Mouse (Mus musculus): ENCODE results near the gene S1pr4. TPM values are rescaled to one million over a fixed set of nuclear protein-coding genes. Genes with fewer than 3 reads are reported as not detected.

S1pr4 gene
- 2.8 and 4.1 TPM in 2 replicates for polyA plus RNA-seq (2015; fragmentation: Nextera tagmentation; extraction: Ambion mirVana)

DNA sequence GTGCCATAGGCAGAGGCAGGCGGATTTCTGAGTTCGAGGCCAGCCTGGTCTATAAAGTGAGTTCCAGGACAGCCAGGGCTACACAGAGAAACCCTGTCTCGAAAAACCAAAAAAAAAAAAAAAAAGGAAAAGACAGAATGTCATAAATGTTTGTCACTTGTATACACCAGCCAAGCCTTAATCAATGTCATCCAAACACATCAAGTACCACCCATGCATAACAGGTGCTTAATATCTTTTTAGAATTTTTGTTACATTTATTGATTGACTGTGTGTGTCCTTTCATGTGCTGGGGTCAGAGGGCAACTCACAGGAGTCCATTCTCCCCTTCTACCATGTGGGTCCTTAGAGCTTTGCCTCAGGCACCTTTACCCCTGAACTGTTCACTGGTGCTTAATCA, at the start of gene S1pr4:
Gene S1pr4, minus strand, starts transcription at position 101 of the 400 bp plus-strand sequence.
- 82% methylated on average over 3 of the region's 3 CpGs for WGBS
- peak within 1 kb of the TSS; percentile 33 for H3K4me2 ChIP-seq (ENCODE audit: low read depth, low read length)
- no peak for ATAC-seq (ENCODE audit: low read depth)
- peaks cover 4% of the 10 kb centered on the region for H3K4me1 ChIP-seq (replicated peaks; ENCODE audit: control insufficient read depth, insufficient read depth, low read length)
- H3K9me3 ChIP-seq (ENCODE audit: control insufficient read depth, low read length) = no peaks in the 10 kb centered on the region
- no peak within 1 kb of the TSS for H3K27ac ChIP-seq (ENCODE audit: low read length)
- H3K4me3 ChIP-seq (ENCODE audit: low read length) = peak within 1 kb of the TSS; percentile 11; the same call in 1 of the 2 replicates
- no peak within 1 kb of the TSS for H3K9ac ChIP-seq (ENCODE audit: low read length)
- H3K36me3 ChIP-seq (ENCODE audit: control insufficient read depth, insufficient read depth, low read length) = no peaks in the 10 kb centered on the region
- no peaks in the 10 kb centered on the region; the same call in 1 of the 2 replicates for H3K27me3 ChIP-seq (ENCODE audit: control insufficient read depth, insufficient read depth, low read depth, low read length)

GRCm38 (mm10) chr10:81548944-81549343, 49.0 kb upstream of the S1pr4 start:
- peaks cover 5% of the 10 kb centered on the region for H3K4me1 ChIP-seq (replicated peaks; ENCODE audit: control insufficient read depth, insufficient read depth, low read length)
- 0 out of 2 replicates have a peak, but pooled peaks cover 2% of the 10 kb centered on the region for H3K9me3 ChIP-seq (ENCODE audit: control insufficient read depth, low read length)
- H3K27me3 ChIP-seq (ENCODE audit: control insufficient read depth, insufficient read depth, low read depth, low read length) = no peaks in the 10 kb centered on the region
- no peaks in the 10 kb centered on the region for H3K36me3 ChIP-seq (ENCODE audit: control insufficient read depth, insufficient read depth, low read length)
- no peak overlapping the region for H3K4me2 ChIP-seq (ENCODE audit: low read depth, low read length)
- H3K27ac ChIP-seq (ENCODE audit: low read length) = no peak overlapping the region
- 46% methylated on average over 5 of the region's 5 CpGs for WGBS
- no peak overlapping the region for H3K9ac ChIP-seq (ENCODE audit: low read length)
- no peak for ATAC-seq (ENCODE audit: low read depth)
- no peak overlapping the region for H3K4me3 ChIP-seq (ENCODE audit: low read length)

GRCm38 (mm10) chr10:81546788-81547571, 47.0 kb upstream of the S1pr4 start:
- ATAC-seq (ENCODE audit: low read depth) = no peak
- Histone ChIP-seq H3K4me1 (replicated peaks; ENCODE audit: control insufficient read depth, insufficient read depth, low read length) (peaks cover 24% of the 10 kb centered on the region), H3K9me3 (ENCODE audit: control insufficient read depth, low read length) (no peaks in the 10 kb centered on the region), H3K36me3 (ENCODE audit: control insufficient read depth, insufficient read depth, low read length) (no peaks in the 10 kb centered on the region), H3K4me3 (ENCODE audit: low read length) (no peak overlapping the region), H3K27ac (ENCODE audit: low read length) (no peak overlapping the region), H3K9ac (ENCODE audit: low read length) (no peak overlapping the region), H3K27me3 (ENCODE audit: control insufficient read depth, insufficient read depth, low read depth, low read length) (no peaks in the 10 kb centered on the region), H3K4me2 (ENCODE audit: low read depth, low read length) (no peak overlapping the region)
- 87% methylated on average over 13 of the region's 13 CpGs for WGBS

DNA sequence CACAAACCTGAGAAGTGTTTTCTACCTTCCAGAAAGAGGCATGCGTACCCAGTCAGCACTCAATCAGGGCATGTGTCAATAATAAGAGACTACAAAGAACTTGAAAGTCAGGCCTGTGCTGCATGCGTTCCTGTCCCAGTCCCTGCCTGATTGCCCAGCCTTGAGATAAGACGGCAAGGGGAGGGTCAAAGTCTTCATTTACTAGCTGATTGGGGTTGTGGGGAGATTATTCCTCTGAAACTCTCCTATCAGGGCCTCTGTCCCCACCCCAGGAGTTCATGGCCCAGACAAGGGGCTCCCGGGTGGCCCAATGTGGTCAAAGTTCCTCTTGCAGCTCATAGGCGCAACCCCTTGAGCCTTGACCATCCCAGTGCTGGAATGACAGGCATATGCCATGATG, 46.4 kb upstream of the S1pr4 start:
- H3K9me3 ChIP-seq (ENCODE audit: control insufficient read depth, low read length) = no peaks in the 10 kb centered on the region
- peak overlapping the region; percentile 42 for H3K9ac ChIP-seq (ENCODE audit: low read length)
- WGBS = 50% methylated on average over 5 of the region's 5 CpGs
- no peak overlapping the region for H3K4me2 ChIP-seq (ENCODE audit: low read depth, low read length)
- ATAC-seq (ENCODE audit: low read depth) = no peak
- peaks cover 30% of the 10 kb centered on the region for H3K4me1 ChIP-seq (replicated peaks; ENCODE audit: control insufficient read depth, insufficient read depth, low read length)
- H3K4me3 ChIP-seq (ENCODE audit: low read length) = no peak overlapping the region
- H3K36me3 ChIP-seq (ENCODE audit: control insufficient read depth, insufficient read depth, low read length) = no peaks in the 10 kb centered on the region
- peak overlapping the region; percentile 45 for H3K27ac ChIP-seq (ENCODE audit: low read length)
- H3K27me3 ChIP-seq (ENCODE audit: control insufficient read depth, insufficient read depth, low read depth, low read length) = no peaks in the 10 kb centered on the region

GRCm38 (mm10) chr10:81545161-81545747, 45.3 kb upstream of the S1pr4 start, which contains the start of gene Gna11:
Gene Gna11 (minus strand): TSS chr10:81545190.
- Histone ChIP-seq H3K9ac (ENCODE audit: low read length) (peak within 1 kb of the TSS; percentile 93), H3K4me3 (ENCODE audit: low read length) (peak within 1 kb of the TSS; percentile 93), H3K27me3 (ENCODE audit: control insufficient read depth, insufficient read depth, low read depth, low read length) (no peaks in the 10 kb centered on the region), H3K4me1 (replicated peaks; ENCODE audit: control insufficient read depth, insufficient read depth, low read length) (peaks cover 31% of the 10 kb centered on the region), H3K36me3 (ENCODE audit: control insufficient read depth, insufficient read depth, low read length) (no peaks in the 10 kb centered on the region), H3K4me2 (ENCODE audit: low read depth, low read length) (peak within 1 kb of the TSS; percentile 96), H3K9me3 (ENCODE audit: control insufficient read depth, low read length) (no peaks in the 10 kb centered on the region), H3K27ac (ENCODE audit: low read length) (peak within 1 kb of the TSS; percentile 83)
- ATAC-seq (ENCODE audit: low read depth) = peak; percentile 96
- under 1% methylated on average over 41 of the region's 59 CpGs for WGBS

DNA sequence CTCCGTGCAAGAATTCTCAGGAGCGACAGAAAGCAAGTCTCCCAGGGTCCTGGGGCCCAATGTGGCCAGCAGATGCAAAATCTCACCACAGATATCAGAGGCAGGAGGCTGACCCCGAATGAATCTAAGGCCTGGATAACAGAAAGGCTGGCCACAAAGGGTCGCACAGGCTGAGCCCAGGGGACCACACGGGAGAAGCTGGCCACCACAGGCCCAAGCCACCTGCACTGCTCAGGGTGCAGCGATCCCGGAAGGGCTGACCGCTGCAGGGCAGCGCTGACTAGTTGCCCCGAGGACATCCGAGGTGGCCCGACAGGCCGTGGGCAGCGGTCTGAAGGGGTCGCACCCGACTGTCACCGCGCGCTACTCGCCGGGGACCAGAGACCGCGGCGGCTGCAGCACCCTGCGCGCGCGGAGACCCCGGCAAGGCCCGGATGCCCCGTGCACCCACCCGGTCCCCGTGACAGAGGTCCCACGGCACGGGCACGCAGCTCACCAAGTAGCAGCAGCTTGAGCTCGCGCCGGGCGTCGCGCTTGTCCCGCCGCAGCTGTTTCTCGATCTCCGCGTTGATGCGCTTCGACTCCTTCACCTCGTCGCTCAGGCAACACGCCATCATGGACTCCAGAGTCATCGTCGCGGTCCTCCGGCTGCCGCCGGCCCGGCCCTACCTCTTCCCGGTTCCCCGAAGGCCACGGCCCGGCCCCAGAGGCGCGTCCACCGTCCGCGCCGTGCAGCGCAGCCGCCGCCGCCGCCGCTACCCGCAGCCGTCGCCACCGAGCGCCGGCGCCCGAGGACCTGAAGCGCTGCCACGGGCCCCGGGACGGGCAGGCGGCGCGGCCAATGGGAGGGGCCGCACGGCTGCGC, 44.6 kb upstream of the S1pr4 start:
- WGBS = under 1% methylated on average over 85 of the region's 93 CpGs
- ATAC-seq (ENCODE audit: low read depth) = peak; percentile 3; the same call in 1 of the 2 replicates

DNA sequence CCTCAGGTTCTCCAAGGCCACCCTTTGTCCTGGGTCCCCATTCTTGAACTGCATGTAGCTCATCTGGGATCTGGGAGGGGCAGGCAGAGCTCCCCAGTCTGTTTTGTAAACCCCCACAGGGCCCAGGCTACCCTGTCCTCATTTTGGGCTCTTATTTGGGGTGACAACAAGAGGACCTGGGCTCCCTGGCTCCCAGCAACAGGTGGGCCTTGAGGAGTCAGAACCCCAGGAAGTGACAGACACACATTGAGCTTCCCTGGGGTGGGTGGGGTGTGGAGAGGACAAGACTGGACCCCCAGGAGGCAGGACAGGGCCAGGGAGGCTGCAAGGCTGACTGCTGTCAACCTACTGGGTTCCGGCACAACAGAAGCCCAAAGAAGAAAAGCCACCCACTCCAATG, 43.7 kb upstream of the S1pr4 start:
- H3K27ac ChIP-seq (ENCODE audit: low read length) = no peak overlapping the region
- peak overlapping the region; percentile 96 for H3K4me2 ChIP-seq (ENCODE audit: low read depth, low read length)
- H3K9me3 ChIP-seq (ENCODE audit: control insufficient read depth, low read length) = no peaks in the 10 kb centered on the region
- 81% methylated on average over 1 of the region's 1 CpGs for WGBS
- peaks cover 31% of the 10 kb centered on the region for H3K4me1 ChIP-seq (replicated peaks; ENCODE audit: control insufficient read depth, insufficient read depth, low read length)
- ATAC-seq (ENCODE audit: low read depth) = no peak
- peak overlapping the region; percentile 93 for H3K4me3 ChIP-seq (ENCODE audit: low read length)
- no peaks in the 10 kb centered on the region for H3K27me3 ChIP-seq (ENCODE audit: control insufficient read depth, insufficient read depth, low read depth, low read length)
- H3K36me3 ChIP-seq (ENCODE audit: control insufficient read depth, insufficient read depth, low read length) = 0 out of 2 replicates have a peak, but pooled peaks cover 5% of the 10 kb centered on the region
- H3K9ac ChIP-seq (ENCODE audit: low read length) = peak overlapping the region; percentile 93

More for the DNA sequence above, 44.6 kb upstream of the S1pr4 start:
- peak overlapping the region; percentile 60 for H3K27ac ChIP-seq (ENCODE audit: low read length)
- H3K4me1 ChIP-seq (replicated peaks; ENCODE audit: control insufficient read depth, insufficient read depth, low read length) = peaks cover 31% of the 10 kb centered on the region
- 0 out of 2 replicates have a peak, but pooled peaks cover 5% of the 10 kb centered on the region for H3K36me3 ChIP-seq (ENCODE audit: control insufficient read depth, insufficient read depth, low read length)
- no peaks in the 10 kb centered on the region for H3K27me3 ChIP-seq (ENCODE audit: control insufficient read depth, insufficient read depth, low read depth, low read length)
- peak overlapping the region; percentile 93 for H3K4me3 ChIP-seq (ENCODE audit: low read length)
- H3K9me3 ChIP-seq (ENCODE audit: control insufficient read depth, low read length) = no peaks in the 10 kb centered on the region
- peak overlapping the region; percentile 93 for H3K9ac ChIP-seq (ENCODE audit: low read length)
- peak overlapping the region; percentile 96 for H3K4me2 ChIP-seq (ENCODE audit: low read depth, low read length)

DNA sequence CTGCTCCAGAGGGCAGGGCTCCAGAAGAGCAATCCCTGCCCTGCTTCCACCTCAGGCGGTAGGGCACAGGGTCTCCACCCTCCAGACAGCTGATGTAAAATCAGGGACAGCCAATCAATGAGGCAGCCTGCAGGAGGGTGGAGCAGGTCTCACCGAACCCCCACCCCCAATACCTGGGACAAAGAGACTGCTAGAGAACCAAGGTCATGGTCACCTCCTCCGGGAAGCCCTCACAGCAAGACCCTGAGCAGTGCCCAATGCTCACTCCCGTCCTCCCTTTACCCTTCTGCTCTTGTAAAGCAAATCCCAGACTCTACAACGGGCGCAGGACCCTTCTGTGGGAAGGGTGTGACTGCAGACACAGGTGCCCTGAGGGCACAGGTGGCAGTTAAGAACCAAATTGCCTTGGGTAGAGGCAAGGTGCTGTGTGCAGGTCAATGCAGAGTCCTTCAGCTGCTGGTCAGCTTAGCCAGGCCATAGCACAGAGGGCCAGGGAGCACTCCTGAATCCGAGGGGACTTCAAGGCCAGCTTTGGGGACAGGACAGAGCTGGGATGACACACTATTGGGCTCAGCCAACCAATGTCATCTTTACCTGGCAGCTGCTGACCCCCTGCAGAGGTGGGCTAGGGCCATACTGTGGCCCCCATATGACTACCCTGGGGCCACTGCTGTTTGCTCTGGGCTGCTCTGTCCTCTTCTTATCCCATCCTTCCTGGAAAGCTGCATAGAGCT, 43.0 kb upstream of the S1pr4 start:
- peaks cover 31% of the 10 kb centered on the region for H3K4me1 ChIP-seq (replicated peaks; ENCODE audit: control insufficient read depth, insufficient read depth, low read length)
- 66% methylated on average over 7 of the region's 7 CpGs for WGBS
- no peak for ATAC-seq (ENCODE audit: low read depth)
- H3K4me3 ChIP-seq (ENCODE audit: low read length) = peak overlapping the region; percentile 93; the same call in 1 of the 2 replicates
- H3K9me3 ChIP-seq (ENCODE audit: control insufficient read depth, low read length) = no peaks in the 10 kb centered on the region
- H3K27me3 ChIP-seq (ENCODE audit: control insufficient read depth, insufficient read depth, low read depth, low read length) = no peaks in the 10 kb centered on the region
- H3K9ac ChIP-seq (ENCODE audit: low read length) = peak overlapping the region; percentile 93; the same call in 1 of the 2 replicates
- no peak overlapping the region for H3K27ac ChIP-seq (ENCODE audit: low read length)
- H3K36me3 ChIP-seq (ENCODE audit: control insufficient read depth, insufficient read depth, low read length) = 0 out of 2 replicates have a peak, but pooled peaks cover 5% of the 10 kb centered on the region
- peak overlapping the region; percentile 96 for H3K4me2 ChIP-seq (ENCODE audit: low read depth, low read length)
